Mouse (Mus musculus) Patski (cell line): ENCODE measurements around the gene Stac. TPM values are rescaled to one million over a fixed set of nuclear protein-coding genes. Genes with fewer than 3 reads are reported as not detected.

Experiments used
- ATAC-seq: fragments of 100-300 bp; one replicate; pipeline ENCODE4 v1.8.0; 2021
- CTCF ChIA-PET: fragments of 350-600 bp; sonication (Branson Sonifier 250); formaldehyde crosslinking; loops from one replicate; lab custom pipeline; 2022; ENCODE audit warnings: inconsistent platforms; lab: Charles Lee
- POLR2A ChIA-PET: fragments of 350-600 bp; sonication (Branson Sonifier 250); formaldehyde crosslinking; loops from one replicate; lab custom pipeline; 2022; ENCODE audit warnings: antibody characterized with exemption, inconsistent platforms; lab: Charles Lee
- DNase-seq: peaks from one replicate; pipeline ENCODE4 v3.0.0-alpha.2; 2011; ENCODE audit warnings: low read depth, low spot score
- H3K27me3 ChIP-seq: fragments of 371-371 bp; one replicate; pipeline ENCODE4 v1.5.1; 2021
- CTCF ChIP-seq: fragments of 100-300 bp; IDR thresholded peaks from one replicate; pipeline ENCODE4 v1.5.1; 2021
- in situ Hi-C: fragments of 300-500 bp; cut with MboI; formaldehyde crosslinking; loops from 3 replicates; pipeline ENCODE4 v1.11.1; 2018; ENCODE audit warnings: low pct_unique_long_range_greater_than_20kb, mixed read lengths
- polyA plus RNA-seq: library from polyadenylated mRNA; unstranded; gene quantifications from one replicate; pipeline ENCODE4 v1.2.3, GENCODE M21; 2021

Stac gene
- polyA plus RNA-seq, 1 experiment from 2014 or later: 0.08 TPM

DNA sequence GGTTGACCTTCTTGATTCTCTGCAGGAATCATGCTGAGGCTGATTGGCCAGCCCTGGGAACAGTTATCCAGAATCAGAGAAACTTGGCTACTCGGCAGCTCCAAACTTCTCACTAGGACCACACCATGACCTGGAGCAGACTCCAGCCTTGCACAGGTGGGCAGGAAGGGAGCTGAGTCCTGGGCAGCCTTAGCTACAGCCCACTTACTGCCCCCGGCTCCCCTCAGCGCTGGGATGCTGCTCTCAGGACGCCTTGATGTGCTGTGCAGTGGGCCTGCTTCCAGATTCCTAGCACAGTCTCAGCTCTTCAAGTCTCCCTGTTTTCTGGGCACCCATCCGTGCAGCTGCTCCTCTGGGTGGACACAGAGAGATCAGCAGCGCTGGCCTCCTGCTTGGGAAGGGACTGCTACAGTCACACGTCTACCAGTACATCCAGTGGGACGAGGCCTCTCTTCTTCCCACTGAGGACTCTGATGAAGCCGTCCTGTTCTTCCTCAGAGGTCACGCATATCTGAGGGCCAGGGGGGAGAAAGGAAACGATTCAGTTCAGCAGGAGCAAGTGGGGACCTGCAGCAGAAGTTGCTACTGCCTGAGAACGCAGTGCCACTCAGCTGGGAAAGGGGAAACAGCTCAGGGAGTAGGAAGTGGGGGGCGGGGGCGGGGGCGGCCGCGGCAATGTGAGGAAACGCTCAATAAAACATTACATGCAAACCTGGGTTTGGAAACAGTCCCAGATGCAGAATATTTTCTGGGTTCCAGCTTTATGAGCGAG is 127.7 kb downstream of the Stac start:
- no peak for TF ChIP-seq CTCF
- ChIA-PET POLR2A (interaction anchor here (0.8 to 1.2 kb wide), 3 partner anchors 10 to 20 kb away, joined by 3 read pairs; no protein-coding TSS in a partner anchor), CTCF (interaction anchor here (0.6 to 1.3 kb wide), 5 partner anchors 11 to 65 kb away, joined by 3 to 6 read pairs (median 3); no protein-coding TSS in a partner anchor)
- DNase-seq (no peak), ATAC-seq (peak; percentile 89)
- in situ Hi-C loops: no loop called here
- H3K27me3 ChIP-seq: no peaks in the 10 kb centered on the region

GRCm38 (mm10) chr9:111556699-111557098 is 133.4 kb downstream of the Stac start:
- TF ChIP-seq CTCF: no peak
- no peak for ATAC-seq
- no peaks in the 10 kb centered on the region for H3K27me3 ChIP-seq
- ChIA-PET POLR2A (no interaction called here), CTCF (no interaction called here)
- no peak for DNase-seq
- in situ Hi-C loops: no loop called here

DNA sequence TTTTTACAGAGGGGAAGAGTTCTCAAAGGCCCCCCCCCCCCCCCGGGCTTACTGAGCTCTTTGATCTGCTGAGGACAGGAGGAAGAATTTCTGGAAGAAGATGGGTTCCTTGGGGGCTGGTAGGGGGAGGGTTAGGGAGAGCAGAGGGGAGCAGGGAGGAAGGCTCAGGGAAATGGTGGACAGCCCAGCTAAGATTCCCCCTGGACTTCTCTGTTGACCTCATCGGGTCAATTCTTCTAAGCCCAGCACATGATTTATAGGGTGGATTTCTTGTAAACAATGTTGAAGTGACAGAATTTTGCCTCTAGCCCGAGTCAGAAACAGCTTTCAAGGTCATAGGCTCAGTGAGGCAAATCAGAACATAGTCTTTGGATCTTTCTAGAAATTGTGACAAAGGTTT is 137.3 kb downstream of the Stac start:
- in situ Hi-C loops: loop anchor here (5.0 kb wide), 2 partner anchors 56 to 364 kb away; no protein-coding TSS in a partner anchor
- DNase-seq: no peak
- no peak for ATAC-seq
- no peak for TF ChIP-seq CTCF
- ChIA-PET CTCF (interaction anchor here (1.1 to 4.1 kb wide), 3 partner anchors 56 to 366 kb away, joined by 3 to 16 read pairs (median 5); no protein-coding TSS in a partner anchor), POLR2A (interaction anchor here (1.1 kb wide), 1 partner anchor 9 kb away, joined by 3 read pairs; no protein-coding TSS in a partner anchor)
- no peaks in the 10 kb centered on the region for H3K27me3 ChIP-seq

DNA sequence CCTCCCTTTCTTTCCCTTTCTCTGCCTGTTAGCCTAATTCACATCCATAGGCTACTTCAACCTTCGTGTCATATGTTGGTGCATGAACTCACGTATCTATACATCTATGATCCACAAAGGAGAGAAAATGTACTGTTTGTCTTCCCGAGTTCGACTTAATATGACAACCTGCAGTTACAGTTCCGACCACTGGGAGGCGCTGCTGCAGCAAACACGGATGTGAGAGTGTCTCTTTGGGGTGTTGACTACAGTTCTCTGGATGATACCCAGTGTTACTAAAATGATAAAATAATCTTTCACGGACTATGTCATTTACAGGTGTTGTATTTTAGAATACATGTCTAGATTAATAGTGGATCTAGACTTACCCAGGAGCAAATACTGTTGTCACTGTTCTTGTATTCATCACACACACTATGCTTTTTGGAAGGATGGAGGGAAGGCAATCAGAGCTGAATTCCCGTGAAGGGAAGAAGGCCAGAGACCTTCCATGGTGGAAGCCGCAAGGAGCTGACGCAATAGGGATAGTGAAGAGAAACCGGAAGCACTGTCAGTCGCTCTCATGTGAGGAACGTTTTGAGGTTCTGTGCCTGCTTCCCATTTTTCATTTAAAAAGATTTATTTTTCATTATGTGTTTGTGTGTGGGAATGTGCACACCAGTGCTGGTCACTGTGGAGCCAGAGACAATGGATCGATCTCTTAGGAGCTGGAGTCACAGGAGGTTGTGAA is 138.5 kb downstream of the Stac start:
- POLR2A ChIA-PET: interaction anchor here (1.1 kb wide), 1 partner anchor 11 kb away, joined by 3 read pairs; no protein-coding TSS in a partner anchor
- ATAC-seq (no peak), DNase-seq (no peak)
- CTCF ChIA-PET: interaction anchor here (0.7 to 4.1 kb wide), 7 partner anchors 10 to 367 kb away, joined by 3 to 16 read pairs (median 3); no protein-coding TSS in a partner anchor
- no peaks in the 10 kb centered on the region for H3K27me3 ChIP-seq
- in situ Hi-C loops: loop anchor here (5.0 kb wide), 2 partner anchors 54 to 366 kb away; no protein-coding TSS in a partner anchor
- peak; percentile 93 for TF ChIP-seq CTCF

DNA sequence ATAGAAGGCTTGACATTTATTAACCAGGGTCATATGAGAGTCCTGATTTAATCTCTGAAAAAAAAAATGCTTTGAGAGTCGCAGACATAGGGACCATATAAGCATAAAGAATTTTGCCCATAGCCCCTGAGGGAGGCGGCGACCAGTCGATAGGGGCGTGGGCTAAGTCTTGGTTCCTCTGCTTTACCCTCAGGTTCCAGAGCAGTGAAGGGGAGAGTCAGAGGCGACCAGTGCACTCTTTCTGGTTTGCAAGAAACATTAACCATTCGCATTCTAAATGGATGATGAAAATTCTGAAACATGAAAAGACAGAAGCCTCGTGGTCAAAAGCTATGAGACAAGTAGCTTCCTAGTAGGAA is 139.2 kb downstream of the Stac start:
- H3K27me3 ChIP-seq: no peaks in the 10 kb centered on the region
- in situ Hi-C loops: loop anchor here (5.0 kb wide), 2 partner anchors 54 to 366 kb away; no protein-coding TSS in a partner anchor
- no peak for DNase-seq
- POLR2A ChIA-PET: no interaction called here
- ATAC-seq: no peak
- no peak for TF ChIP-seq CTCF
- CTCF ChIA-PET: interaction anchor here (1.0 to 4.1 kb wide), 3 partner anchors 54 to 368 kb away, joined by 3 to 16 read pairs (median 3); no protein-coding TSS in a partner anchor

GRCm38 (mm10) chr9:111550281-111550962 is 139.7 kb downstream of the Stac start:
- ChIA-PET CTCF (interaction anchor here (0.8 to 4.1 kb wide), 4 partner anchors 26 to 368 kb away, joined by 3 to 16 read pairs (median 3); no protein-coding TSS in a partner anchor), POLR2A (no interaction called here)
- H3K27me3 ChIP-seq: no peaks in the 10 kb centered on the region
- no peak for TF ChIP-seq CTCF
- DNase-seq (no peak), ATAC-seq (no peak)
- in situ Hi-C loops: loop anchor here (5.0 kb wide), 2 partner anchors 53 to 367 kb away; no protein-coding TSS in a partner anchor

GRCm38 (mm10) chr9:111542663-111543062 is 147.5 kb downstream of the Stac start:
- POLR2A ChIA-PET: no interaction called here
- peak; percentile 72 for ATAC-seq
- in situ Hi-C loops: no loop called here

GRCm38 (mm10) chr9:111535445-111536064 is 154.6 kb downstream of the Stac start:
- CTCF ChIA-PET: interaction anchor here (1.8 kb wide), 1 partner anchor 32 kb away, joined by 3 read pairs; no protein-coding TSS in a partner anchor
- POLR2A ChIA-PET: no interaction called here
- in situ Hi-C loops: no loop called here
- ATAC-seq (no peak), DNase-seq (no peak)
- H3K27me3 ChIP-seq: no peaks in the 10 kb centered on the region
- TF ChIP-seq CTCF: no peak

More at GRCm38 (mm10) chr9:111542663-111543062, 147.5 kb downstream of the Stac start:
- no peak for TF ChIP-seq CTCF
- H3K27me3 ChIP-seq: no peaks in the 10 kb centered on the region
- CTCF ChIA-PET: interaction anchor here (0.9 to 1.8 kb wide), 5 partner anchors 25 to 376 kb away, joined by 3 to 4 read pairs (median 3); no protein-coding TSS in a partner anchor
- peak; percentile 96 for DNase-seq

DNA sequence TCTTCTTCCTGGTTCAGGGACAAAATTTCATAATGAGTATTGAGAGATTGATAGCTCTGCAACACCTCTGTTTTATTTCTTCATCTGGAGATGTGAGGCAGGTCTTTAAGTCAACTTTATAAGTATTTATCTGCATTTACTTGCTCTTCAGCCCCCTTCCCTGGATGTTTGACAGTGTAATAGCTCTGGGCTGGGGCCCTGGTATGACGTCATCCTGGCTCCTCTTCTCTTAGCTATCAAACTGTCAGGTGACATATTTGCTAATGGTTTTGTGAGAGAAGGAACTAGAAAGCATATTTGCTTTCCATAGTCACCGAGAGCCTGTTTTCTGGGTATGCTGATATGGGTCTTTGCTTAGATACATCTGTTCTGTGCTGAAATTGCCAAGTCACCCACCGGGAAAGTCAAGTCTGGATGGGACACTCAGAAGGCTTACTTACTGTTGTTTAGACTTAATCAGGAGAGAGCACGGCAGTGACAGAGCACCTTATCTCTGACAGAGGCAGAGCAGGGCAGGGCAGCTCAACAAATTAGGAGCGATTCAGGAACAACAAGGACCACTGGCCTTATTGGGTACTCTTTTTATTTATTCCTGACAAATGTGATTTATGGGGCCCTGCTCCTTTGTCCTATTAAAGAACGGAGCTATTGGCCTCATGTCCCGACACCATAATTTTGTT is 155.3 kb downstream of the Stac start:
- ChIA-PET POLR2A (interaction anchor here (0.6 kb wide), 1 partner anchor 265 kb away, joined by 3 read pairs; no protein-coding TSS in a partner anchor), CTCF (interaction anchor here (1.8 kb wide), 1 partner anchor 31 kb away, joined by 3 read pairs; no protein-coding TSS in a partner anchor)
- no peak for ATAC-seq
- in situ Hi-C loops: no loop called here
- DNase-seq: no peak
- no peak for TF ChIP-seq CTCF
- H3K27me3 ChIP-seq: no peaks in the 10 kb centered on the region
